Mouse (Mus musculus) adrenal gland, postnatal 25 days (tissue): ENCODE data around the gene Prdx2. TPM values are rescaled to one million over a fixed set of nuclear protein-coding genes. Genes with fewer than 3 reads are reported as not detected.

Source experiments
- DNase-seq: peaks from one replicate; pipeline ENCODE4 v3.0.0; 2021; ENCODE audit warnings: mixed read lengths
- total RNA-seq: library from RNA; stranded (reverse); gene quantifications from 2 replicates; pipeline ENCODE4 v1.2.3, GENCODE M21; 2021

Prdx2 gene
- total RNA-seq, 1 experiment from 2014 or later, result 624 TPM

GRCm38 (mm10) chr8:84947241-84947545 lies 22.2 kb upstream of the Prdx2 start:
- peak; percentile 56 for DNase-seq

- DNase-seq, result no peak
These were observed 19.6 kb upstream of the Prdx2 start for GRCm38 (mm10) chr8:84949753-84950152.

GRCm38 (mm10) chr8:84952612-84953255 lies 16.7 kb upstream of the Prdx2 start:
- peak; percentile 71 for DNase-seq

- peak; percentile 58 for DNase-seq
These were observed 12.6 kb upstream of the Prdx2 start for GRCm38 (mm10) chr8:84956768-84957167.

GRCm38 (mm10) chr8:84959811-84960210 lies 9.6 kb upstream of the Prdx2 start:
- DNase-seq, result peak; percentile 61

GRCm38 (mm10) chr8:84963952-84964351 lies 5.4 kb upstream of the Prdx2 start:
- DNase-seq, result no peak

- peak; percentile 92 for DNase-seq
These were observed 3.6 kb upstream of the Prdx2 start for GRCm38 (mm10) chr8:84965731-84966291.

- DNase-seq, result no peak
These were observed 2.8 kb upstream of the Prdx2 start for GRCm38 (mm10) chr8:84966603-84967002.

GRCm38 (mm10) chr8:84967532-84968304 lies 1.7 kb upstream of the Prdx2 start:
- no peak for DNase-seq

- no peak for DNase-seq
These were observed 737 bp upstream of the Prdx2 start for GRCm38 (mm10) chr8:84968650-84969049.

GRCm38 (mm10) chr8:84970135-84970790 lies 876 bp downstream of the Prdx2 start:
- no peak for DNase-seq

- no peak for DNase-seq
These were observed 1.5 kb downstream of the Prdx2 start for GRCm38 (mm10) chr8:84970913-84971312.

- DNase-seq, result no peak
These were observed 3.7 kb downstream of the Prdx2 start for GRCm38 (mm10) chr8:84973079-84973478.

- peak; percentile 81 for DNase-seq
These were observed 4.6 kb downstream of the Prdx2 start for GRCm38 (mm10) chr8:84973803-84974542.

- DNase-seq, result no peak
These were observed 5.3 kb downstream of the Prdx2 start for GRCm38 (mm10) chr8:84974543-84975142.

- peak; percentile 56 for DNase-seq
These were observed 6.0 kb downstream of the Prdx2 start for GRCm38 (mm10) chr8:84975434-84975833.

GRCm38 (mm10) chr8:84976031-84976762 lies 6.8 kb downstream of the Prdx2 start:
- peak; percentile 96 for DNase-seq

- no peak for DNase-seq
These were observed 7.5 kb downstream of the Prdx2 start for GRCm38 (mm10) chr8:84976763-84977434.

GRCm38 (mm10) chr8:84977435-84978247 lies 8.3 kb downstream of the Prdx2 start:
- peak; percentile 71 for DNase-seq
